Comparison of ENCODE assay signal across 20 mouse cellular contexts in the genomic region with DNA sequence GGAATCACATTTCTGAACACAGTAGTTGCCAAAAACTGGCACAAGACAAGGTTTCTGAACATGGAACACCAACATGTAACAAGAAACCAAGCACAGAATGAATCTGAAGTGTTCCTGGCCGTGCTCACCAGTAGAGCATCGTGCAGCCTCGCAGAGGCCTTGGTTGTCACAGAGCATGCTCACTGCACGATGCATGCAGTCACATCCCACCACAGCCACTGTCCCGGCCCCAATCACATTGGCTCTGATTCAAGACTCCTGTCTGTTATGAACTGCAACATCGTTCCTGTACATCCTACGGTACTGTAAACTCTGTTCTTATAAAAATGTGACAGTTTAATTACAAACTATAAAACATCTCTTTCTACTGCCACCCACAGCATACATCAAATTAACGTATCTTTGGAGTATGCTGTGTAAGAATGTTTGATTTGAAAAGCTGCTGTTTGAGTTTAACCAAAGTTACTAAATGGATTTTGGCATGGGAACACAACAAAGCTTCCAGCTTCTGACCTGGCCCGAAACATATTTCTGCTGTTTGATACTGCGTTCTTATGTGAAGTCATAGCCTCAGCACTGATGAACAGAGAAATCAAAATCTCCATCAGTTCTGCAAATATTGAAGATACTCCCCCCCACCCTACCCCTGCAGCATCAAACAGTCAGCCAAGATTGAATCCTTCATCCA. TPM values are rescaled to one million over a fixed set of nuclear protein-coding genes. Genes with fewer than 3 reads are reported as not detected.
DNase-seq lines count a peak whose midpoint lies in the region; ATAC-seq and TF ChIP-seq lines count a peak whose summit lies in the region.
"Had no signal": no experiment of that assay in that cellular context is flagged by ENCODE, and none has a peak within 500 bp of the region (broad histone marks: within the 10 kb centered on the region; RNA-seq: fewer than 3 reads in every experiment).

No protein-coding gene starts in this region.

- peak; percentile 84 for DNase-seq in heart, adult 11 months
- no peak for DNase-seq in heart, embryonic 10.5 days (ENCODE audit: low spot score)
- DNase-seq in kidney, postnatal 0 days (ENCODE audit: low spot score): peak; percentile 89
- DNase-seq in kidney, adult 11 months: no peak
- DNase-seq: adrenal gland, postnatal 10 days; cerebellum, adult 18-20 months; cerebellum, postnatal 14 days; layer of hippocampus, adult 9-11 months; liver, embryonic 13.5 days; lung, postnatal 10 days; thymus, adult 2 months; thymus, postnatal 4 days had no signal

- WGBS in heart, embryonic 10.5 days: 90% methylated on average over 10 of the region's 10 CpGs
- 55% methylated on average over 10 of the region's 10 CpGs for WGBS in kidney, postnatal 0 days
- 88% methylated on average over 10 of the region's 10 CpGs for WGBS in forebrain, embryonic 16.5 days

- no peak for TF ChIP-seq CTCF in kidney, postnatal 0 days (IDR thresholded peaks at IDR 0.05; ENCODE audit: low read depth)

- no peak overlapping the region for H3K4me2 ChIP-seq in kidney, postnatal 0 days (ENCODE audit: low read length)
- H3K4me2 ChIP-seq in forebrain, embryonic 16.5 days (ENCODE audit: low read length): no peak overlapping the region
- H3K4me2 ChIP-seq: heart, embryonic 11.5 days; liver, embryonic 13.5 days; midbrain, embryonic 13.5 days had no signal

- H3K9ac ChIP-seq in kidney, postnatal 0 days (ENCODE audit: low read depth, low read length): no peak overlapping the region
- H3K9ac ChIP-seq in forebrain, embryonic 16.5 days (replicated peaks; ENCODE audit: low read depth, low read length): no peak overlapping the region
- H3K9ac ChIP-seq: liver, embryonic 13.5 days; midbrain, embryonic 13.5 days had no signal

- H3K4me1 ChIP-seq in heart, embryonic 10.5 days: peaks cover 16% of the 10 kb centered on the region
- no peaks in the 10 kb centered on the region for H3K4me1 ChIP-seq in kidney, postnatal 0 days (replicated peaks; ENCODE audit: insufficient read depth, low read length)
- H3K4me1 ChIP-seq in megakaryocyte, embryonic 14.5 days: no peaks in the 10 kb centered on the region
- H3K4me1 ChIP-seq in forebrain, embryonic 16.5 days (replicated peaks; ENCODE audit: control insufficient read depth, insufficient read depth, low read length): no peaks in the 10 kb centered on the region; the same call in 1 of the 2 replicates
- H3K4me1 ChIP-seq: liver, embryonic 13.5 days; midbrain, embryonic 13.5 days had no signal

- no peaks in the 10 kb centered on the region for H3K9me3 ChIP-seq in heart, embryonic 10.5 days
- no peaks in the 10 kb centered on the region for H3K9me3 ChIP-seq in kidney, postnatal 0 days (replicated peaks; ENCODE audit: low read length)
- peaks cover 2% of the 10 kb centered on the region; the same call in 1 of the 2 replicates for H3K9me3 ChIP-seq in megakaryocyte, embryonic 14.5 days
- no peaks in the 10 kb centered on the region for H3K9me3 ChIP-seq in forebrain, embryonic 16.5 days (ENCODE audit: control insufficient read depth, low read length)
- H3K9me3 ChIP-seq: forebrain, embryonic 10.5 days; liver, embryonic 13.5 days; midbrain, embryonic 13.5 days had no signal

- no peaks in the 10 kb centered on the region for H3K36me3 ChIP-seq in heart, embryonic 10.5 days
- no peaks in the 10 kb centered on the region for H3K36me3 ChIP-seq in kidney, postnatal 0 days (ENCODE audit: insufficient read depth, low read length)
- H3K36me3 ChIP-seq in megakaryocyte, embryonic 14.5 days (replicated peaks; ENCODE audit: low read length): no peaks in the 10 kb centered on the region
- no peaks in the 10 kb centered on the region for H3K36me3 ChIP-seq in forebrain, embryonic 16.5 days (ENCODE audit: control insufficient read depth, insufficient read depth)
- H3K36me3 ChIP-seq: forebrain, embryonic 10.5 days; liver, embryonic 13.5 days; midbrain, embryonic 13.5 days had no signal

- peak; percentile 76; the same call in 1 of the 2 replicates for ATAC-seq in kidney, postnatal 0 days (replicated peaks; ENCODE audit: low FRiP score, low read depth)
- ATAC-seq in megakaryocyte, adult 5-6 weeks (ENCODE audit: poor library complexity, severe bottlenecking): no peak
- no peak for ATAC-seq in forebrain, embryonic 16.5 days
- ATAC-seq: hindbrain, postnatal 0 days; midbrain, embryonic 13.5 days had no signal

- no peak overlapping the region for H3K4me3 ChIP-seq in heart, embryonic 10.5 days
- H3K4me3 ChIP-seq in kidney, postnatal 0 days (replicated peaks; ENCODE audit: low read depth, low read length): no peak overlapping the region
- peak overlapping the region; percentile 5 for H3K4me3 ChIP-seq in megakaryocyte, embryonic 14.5 days (replicated peaks)
- no peak overlapping the region for H3K4me3 ChIP-seq in forebrain, embryonic 16.5 days (replicated peaks; ENCODE audit: low read length)
- H3K4me3 ChIP-seq: forebrain, embryonic 10.5 days; left cerebral cortex, adult 2 months; liver, embryonic 13.5 days; midbrain, embryonic 13.5 days had no signal

- no peaks in the 10 kb centered on the region for H3K27me3 ChIP-seq in heart, embryonic 10.5 days (ENCODE audit: insufficient read depth, poor library complexity, severe bottlenecking)
- no peaks in the 10 kb centered on the region for H3K27me3 ChIP-seq in kidney, postnatal 0 days (ENCODE audit: insufficient read depth, low read length)
- H3K27me3 ChIP-seq in megakaryocyte, embryonic 14.5 days (replicated peaks): no peaks in the 10 kb centered on the region
- no peaks in the 10 kb centered on the region for H3K27me3 ChIP-seq in forebrain, embryonic 16.5 days (replicated peaks; ENCODE audit: control insufficient read depth, insufficient read depth, low read length)
- H3K27me3 ChIP-seq: liver, embryonic 13.5 days; midbrain, embryonic 13.5 days had no signal

- H3K27ac ChIP-seq in heart, embryonic 10.5 days: no peak overlapping the region
- H3K27ac ChIP-seq in kidney, postnatal 0 days: peak overlapping the region; percentile 44; the same call in 1 of the 2 replicates
- H3K27ac ChIP-seq in forebrain, embryonic 16.5 days (ENCODE audit: low read length): no peak overlapping the region
- H3K27ac ChIP-seq: forebrain, embryonic 10.5 days; hindbrain, postnatal 0 days; left cerebral cortex, adult 2 months; liver, embryonic 13.5 days; midbrain, embryonic 13.5 days had no signal

RNA-seq across cellular contexts. Expression of a gene that starts 50.6 kb away (rescaled TPM):
- 17.7 and 25.2 TPM in 2 replicates for polyA plus RNA-seq in heart, embryonic 10.5 days (2016; fragmentation: Nextera tagmentation; extraction: Ambion mirVana)
- 5.1 and 5.2 TPM in 2 replicates for polyA plus RNA-seq in kidney, postnatal 0 days (2015; fragmentation: Nextera tagmentation; extraction: Ambion mirVana)
- 0.02 and 0.61 TPM in 2 replicates for polyA plus RNA-seq in megakaryocyte, embryonic 14.5 days (2012; ENCODE audit: insufficient read depth, low replicate concordance)
- total RNA-seq in megakaryocyte, adult 5-6 weeks (2015): 0.04 and 0.05 TPM in 2 replicates
- total RNA-seq in megakaryocyte, adult 5-6 weeks (2017): 0.04 and 0.08 TPM in 2 replicates
- polyA plus RNA-seq in forebrain, embryonic 16.5 days (2015; fragmentation: Nextera tagmentation; extraction: Ambion mirVana): 0.87 and 0.90 TPM in 2 replicates

Comparison
In these comparisons a context has a peak if more than half of its experiments do, and no peak if none do; other contexts are left out.
1. DNase-seq: peak in heart, adult 11 months (single experiment) and kidney, postnatal 0 days (single experiment); none in heart, embryonic 10.5 days (single experiment) and kidney, adult 11 months (single experiment).